Comparison of ENCODE assay signal across 11 mouse cellular contexts in the genomic region with DNA sequence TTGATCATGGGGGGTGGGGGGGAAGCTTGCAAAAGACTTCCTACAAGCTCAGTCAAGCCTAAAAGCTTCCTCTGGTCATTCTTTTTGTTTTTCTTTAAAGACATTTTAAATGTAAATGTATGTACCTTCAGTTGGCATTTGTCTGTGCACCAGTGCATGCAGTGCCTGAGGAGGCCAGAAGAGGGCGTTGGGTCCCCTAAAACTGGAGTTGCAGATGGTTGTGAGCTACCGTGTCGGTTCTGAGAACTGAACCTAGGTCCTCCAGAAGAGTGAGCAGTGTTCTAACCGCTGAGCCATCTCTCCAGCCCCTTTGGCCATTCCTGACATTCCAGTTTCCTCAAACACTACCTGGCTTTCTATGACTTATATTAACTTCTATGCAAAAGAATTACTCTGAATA. TPM values are rescaled to one million over a fixed set of nuclear protein-coding genes. Genes with fewer than 3 reads are reported as not detected.
DNase-seq lines count a peak whose midpoint lies in the region; ATAC-seq and TF ChIP-seq lines count a peak whose summit lies in the region.
"Had no signal": no experiment of that assay in that cellular context is flagged by ENCODE, and none has a peak within 500 bp of the region (broad histone marks: within the 10 kb centered on the region; RNA-seq: fewer than 3 reads in every experiment).

No protein-coding gene starts in this region.

- H3K4me2 ChIP-seq in forebrain, embryonic 13.5 days: no peak overlapping the region
- H3K4me2 ChIP-seq in forebrain, embryonic 12.5 days: no peak overlapping the region
- H3K4me2 ChIP-seq: limb, embryonic 13.5 days; midbrain, embryonic 13.5 days had no signal

- DNase-seq in lung, adult 2 months: no peak
- DNase-seq in lung, postnatal 25 days (ENCODE audit: low spot score): no peak
- DNase-seq in ES-E14 (ENCODE audit: low read depth, low spot score): no peak
- peak; percentile 46 for DNase-seq in induced T-regulatory cell, adult 2 months (ENCODE audit: low read depth)
- DNase-seq in ovary, postnatal 14 days (ENCODE audit: low spot score): no peak
- DNase-seq in gastrocnemius, postnatal 10 days: no peak

- H3K27ac ChIP-seq in forebrain, embryonic 13.5 days: peak overlapping the region; percentile 55; the same call in 1 of the 2 replicates
- H3K27ac ChIP-seq in forebrain, embryonic 12.5 days: no peak overlapping the region
- no peak overlapping the region; the same call in 1 of the 2 replicates for H3K27ac ChIP-seq in ES-E14 (ENCODE audit: insufficient read depth, low read depth, low read length, poor library complexity, severe bottlenecking)
- H3K27ac ChIP-seq: limb, embryonic 13.5 days; midbrain, embryonic 13.5 days had no signal

- no peak for ATAC-seq in forebrain, embryonic 13.5 days
- no peak for ATAC-seq in forebrain, embryonic 12.5 days (ENCODE audit: low FRiP score)
- ATAC-seq: midbrain, embryonic 13.5 days had no signal

- in situ Hi-C loops in ES-E14 (cut with MboI; ENCODE audit: low sequenced_read_pairs in 2 of 2, unreplicated experiment in 2 of 2): no loop called here

- TF ChIP-seq CTCF in lung, adult 2 months (IDR thresholded peaks at IDR 0.05; ENCODE audit: insufficient read depth, low read length): peak; percentile 36

- no peaks in the 10 kb centered on the region for H3K27me3 ChIP-seq in forebrain, embryonic 13.5 days
- 0 out of 2 replicates have a peak, but pooled peaks cover 3% of the 10 kb centered on the region for H3K27me3 ChIP-seq in forebrain, embryonic 12.5 days
- H3K27me3 ChIP-seq: limb, embryonic 13.5 days; midbrain, embryonic 13.5 days had no signal

- no peak for TF ChIP-seq POLR2A in lung, adult 2 months (IDR thresholded peaks at IDR 0.05; ENCODE audit: borderline replicate concordance, extremely low read depth, low read depth, low read length)

- peaks cover 13% of the 10 kb centered on the region for H3K4me1 ChIP-seq in forebrain, embryonic 13.5 days
- H3K4me1 ChIP-seq in forebrain, embryonic 12.5 days: peaks cover 6% of the 10 kb centered on the region
- peaks cover 8% of the 10 kb centered on the region for H3K4me1 ChIP-seq in lung, adult 2 months (ENCODE audit: control insufficient read depth, insufficient read depth, low read length)
- peaks cover 18 to 23% of the 10 kb centered on the region in 2 experiments for H3K4me1 ChIP-seq in ES-E14 (ENCODE audit: control insufficient read depth in 2 of 2, insufficient read depth in 2 of 2, low read length in 2 of 2, poor library complexity in 1 of 2)

- no peaks in the 10 kb centered on the region for H3K36me3 ChIP-seq in forebrain, embryonic 13.5 days (ENCODE audit: poor library complexity, severe bottlenecking)
- no peaks in the 10 kb centered on the region for H3K36me3 ChIP-seq in forebrain, embryonic 12.5 days (replicated peaks)
- H3K36me3 ChIP-seq in ES-E14 (ENCODE audit: control insufficient read depth, insufficient read depth, low read length, poor library complexity, severe bottlenecking): no peaks in the 10 kb centered on the region
- H3K36me3 ChIP-seq: limb, embryonic 13.5 days; midbrain, embryonic 13.5 days had no signal

- H3K4me3 ChIP-seq in forebrain, embryonic 13.5 days: no peak overlapping the region
- H3K4me3 ChIP-seq in forebrain, embryonic 12.5 days (replicated peaks): no peak overlapping the region
- H3K4me3 ChIP-seq in lung, adult 2 months (replicated peaks; ENCODE audit: extremely low read depth, low read depth, low read length): no peak overlapping the region
- no peak overlapping the region for H3K4me3 ChIP-seq in ES-E14 (ENCODE audit: insufficient read depth in 1 of 2, low read depth in 1 of 2, low read length in 2 of 2, poor library complexity in 1 of 2, severe bottlenecking in 1 of 2)
- H3K4me3 ChIP-seq: limb, embryonic 13.5 days; midbrain, embryonic 13.5 days had no signal

- no peak overlapping the region for H3K9ac ChIP-seq in forebrain, embryonic 13.5 days
- H3K9ac ChIP-seq in forebrain, embryonic 12.5 days: no peak overlapping the region
- no peak overlapping the region; the same call in 1 of the 2 replicates for H3K9ac ChIP-seq in ES-E14 (ENCODE audit: insufficient read depth, low read depth, low read length, poor library complexity, severe bottlenecking)
- H3K9ac ChIP-seq: limb, embryonic 13.5 days; midbrain, embryonic 13.5 days had no signal

- no peaks in the 10 kb centered on the region for H3K9me3 ChIP-seq in forebrain, embryonic 13.5 days (replicated peaks)
- H3K9me3 ChIP-seq in forebrain, embryonic 12.5 days: no peaks in the 10 kb centered on the region
- no peaks in the 10 kb centered on the region for H3K9me3 ChIP-seq in ES-E14 (ENCODE audit: control insufficient read depth, insufficient read depth, low read depth, low read length)
- H3K9me3 ChIP-seq: limb, embryonic 13.5 days; midbrain, embryonic 13.5 days had no signal

- WGBS in forebrain, embryonic 13.5 days: 59% methylated on average over 4 of the region's 4 CpGs
- 60% methylated on average over 4 of the region's 4 CpGs for WGBS in forebrain, embryonic 12.5 days
- WGBS in lung, adult 2 months: 53% methylated on average over 4 of the region's 4 CpGs

TF ChIP-seq in ES-E14, 5 proteins besides CTCF, POLR2A, EP300 and RAD21:
- peak; percentile 32; the same call in 1 of the 2 replicates for TF ChIP-seq ZC3H11A (IDR thresholded peaks at IDR 0.05; ENCODE audit: borderline replicate concordance, low read depth, low read length)
- no peak for TF ChIP-seq MAFK (IDR thresholded peaks at IDR 0.05; ENCODE audit: insufficient read depth, low read depth, low read length)

RNA-seq across cellular contexts. Expression of gene Ubtf, which starts 20.1 kb away (rescaled TPM):
- polyA plus RNA-seq in forebrain, embryonic 13.5 days (2015; fragmentation: Nextera tagmentation; extraction: Ambion mirVana): 96.1 and 98.8 TPM in 2 replicates
- 111 and 121 TPM in 2 replicates for polyA plus RNA-seq in forebrain, embryonic 12.5 days (2016; fragmentation: Nextera tagmentation; extraction: Ambion mirVana)
- 23.9 and 27.7 TPM in 2 replicates for polyA plus RNA-seq in lung, adult 2 months (2012; rRNA removed)
- total RNA-seq in ES-E14 (2012; rRNA removed): 138 and 155 TPM in 2 replicates
- 10 to 100 TPM; 56.0 to 64.8 TPM for total RNA-seq in gastrocnemius, postnatal 10 days (2021)

RNA-seq across cellular contexts. Expression of gene Slc4a1, which starts 26.4 kb away (rescaled TPM):
- polyA plus RNA-seq in forebrain, embryonic 13.5 days (2015; fragmentation: Nextera tagmentation; extraction: Ambion mirVana): 2.6 and 6.5 TPM in 2 replicates
- polyA plus RNA-seq in forebrain, embryonic 12.5 days (2016; fragmentation: Nextera tagmentation; extraction: Ambion mirVana): 21.2 and 25.7 TPM in 2 replicates
- 1.1 and 1.2 TPM in 2 replicates for polyA plus RNA-seq in lung, adult 2 months (2012; rRNA removed)
- 0.18 and 0.21 TPM in 2 replicates for total RNA-seq in ES-E14 (2012; rRNA removed)
- 10 to 100 TPM in 1 of 2 experiments, 1 to 10 TPM in 1; 2.1 to 10.7 TPM for total RNA-seq in gastrocnemius, postnatal 10 days (2021)

RNA-seq across cellular contexts. Expression of gene Atxn7l3, which starts 43.2 kb away (rescaled TPM):
- polyA plus RNA-seq in forebrain, embryonic 13.5 days (2015; fragmentation: Nextera tagmentation; extraction: Ambion mirVana): 21.8 and 22.7 TPM in 2 replicates
- polyA plus RNA-seq in forebrain, embryonic 12.5 days (2016; fragmentation: Nextera tagmentation; extraction: Ambion mirVana): 22.4 and 22.6 TPM in 2 replicates
- 33.1 and 38.8 TPM in 2 replicates for polyA plus RNA-seq in lung, adult 2 months (2012; rRNA removed)
- 55.4 and 60.4 TPM in 2 replicates for total RNA-seq in ES-E14 (2012; rRNA removed)
- 10 to 100 TPM; 20.8 to 25.5 TPM for total RNA-seq in gastrocnemius, postnatal 10 days (2021)

RNA-seq across cellular contexts. Expression of gene Rundc3a, which starts 53.6 kb away (rescaled TPM):
- polyA plus RNA-seq in forebrain, embryonic 13.5 days (2015; fragmentation: Nextera tagmentation; extraction: Ambion mirVana): 93.9 and 94.8 TPM in 2 replicates
- polyA plus RNA-seq in forebrain, embryonic 12.5 days (2016; fragmentation: Nextera tagmentation; extraction: Ambion mirVana): 103 and 113 TPM in 2 replicates
- polyA plus RNA-seq in lung, adult 2 months (2012; rRNA removed): 1.9 and 2.8 TPM in 2 replicates
- total RNA-seq in ES-E14 (2012; rRNA removed): 6.7 and 15.9 TPM in 2 replicates
- 1 to 10 TPM in 1 of 2 experiments, under 1 TPM in 1; 0.87 to 1.9 TPM for total RNA-seq in gastrocnemius, postnatal 10 days (2021)
- total RNA-seq: heart, postnatal 25 days had no signal

RNA-seq across cellular contexts. Expression of gene Tmub2, which starts 54.9 kb away (rescaled TPM):
- 63.2 and 69.6 TPM in 2 replicates for polyA plus RNA-seq in forebrain, embryonic 13.5 days (2015; fragmentation: Nextera tagmentation; extraction: Ambion mirVana)
- polyA plus RNA-seq in forebrain, embryonic 12.5 days (2016; fragmentation: Nextera tagmentation; extraction: Ambion mirVana): 53.9 and 55.9 TPM in 2 replicates
- polyA plus RNA-seq in lung, adult 2 months (2012; rRNA removed): 46.3 and 53.4 TPM in 2 replicates
- 33.0 and 37.2 TPM in 2 replicates for total RNA-seq in ES-E14 (2012; rRNA removed)
- total RNA-seq in gastrocnemius, postnatal 10 days (2021): 10 to 100 TPM; 15.7 to 18.9 TPM
